Mouse (Mus musculus) midbrain, embryonic 16.5 days (tissue): ENCODE measurements at regions not wholly inside any gene's neighbourhood (a gene's known extent, or its start where the extent isn't known, plus 50 kb on each side); places are given as distances from the start of the nearest gene placed in this dataset.
A peak's percentile ranks its signal among the peaks of the same experiment; 100 is the strongest.

ENCODE experiments used
- ATAC-seq: fragments of 200-750 bp; cut with Nextera tagmentation; 2 replicates; pipeline ENCODE4 v1.8.0; 2017; ENCODE audit warnings: moderate TSS enrichment
- H3K27ac ChIP-seq: fragments of 300-500 bp; sonication (generic); 2 replicates; pipeline ENCODE4 v1.5.1; 2014; ENCODE audit warnings: mild to moderate bottlenecking, low read length, mixed read lengths
- H3K27me3 ChIP-seq: fragments of 300-500 bp; sonication (generic); 2 replicates; pipeline ENCODE4 v1.6.1; 2014; ENCODE audit warnings: low read depth, low read length, mixed read lengths; ENCODE audit not compliant: control insufficient read depth, insufficient read depth
- H3K36me3 ChIP-seq: fragments of 300-500 bp; sonication (generic); 2 replicates; pipeline ENCODE4 v1.6.1; 2014; ENCODE audit warnings: mild to moderate bottlenecking, low read length, moderate library complexity, mixed read lengths; ENCODE audit not compliant: control insufficient read depth, insufficient read depth
- H3K4me1 ChIP-seq: fragments of 300-500 bp; sonication (generic); 2 replicates; pipeline ENCODE4 v1.6.1; 2014; ENCODE audit warnings: mild to moderate bottlenecking, low read length, mixed read lengths; ENCODE audit not compliant: control insufficient read depth, insufficient read depth
- H3K4me2 ChIP-seq: fragments of 300-500 bp; sonication (generic); 2 replicates; pipeline ENCODE4 v1.6.1; 2014; ENCODE audit warnings: mild to moderate bottlenecking, low read length, mixed read lengths
- H3K4me3 ChIP-seq: fragments of 300-500 bp; sonication (generic); 2 replicates; pipeline ENCODE4 v1.5.1; 2014; ENCODE audit warnings: low read depth, mild to moderate bottlenecking, low read length, moderate library complexity, mixed read lengths
- H3K9ac ChIP-seq: fragments of 300-500 bp; sonication (generic); 2 replicates; pipeline ENCODE4 v1.6.1; 2014; ENCODE audit warnings: low read depth, low read length, mixed read lengths
- H3K9me3 ChIP-seq: fragments of 300-500 bp; sonication (generic); replicated peaks from 2 replicates; pipeline ENCODE4 v1.6.1; 2014; ENCODE audit warnings: mild to moderate bottlenecking, low read length, mixed read lengths; ENCODE audit not compliant: control insufficient read depth, poor library complexity, severe bottlenecking
- WGBS: fragments of 180-500 bp; shearing (Covaris S2); extraction: QIAGEN DNeasy Blood & Tissue Kit; methylation state at CpG from one replicate; pipeline ENCODE4 v1.1.7; 2014; 5-methylcytosine and 5-hydroxymethylcytosine counted together

DNA sequence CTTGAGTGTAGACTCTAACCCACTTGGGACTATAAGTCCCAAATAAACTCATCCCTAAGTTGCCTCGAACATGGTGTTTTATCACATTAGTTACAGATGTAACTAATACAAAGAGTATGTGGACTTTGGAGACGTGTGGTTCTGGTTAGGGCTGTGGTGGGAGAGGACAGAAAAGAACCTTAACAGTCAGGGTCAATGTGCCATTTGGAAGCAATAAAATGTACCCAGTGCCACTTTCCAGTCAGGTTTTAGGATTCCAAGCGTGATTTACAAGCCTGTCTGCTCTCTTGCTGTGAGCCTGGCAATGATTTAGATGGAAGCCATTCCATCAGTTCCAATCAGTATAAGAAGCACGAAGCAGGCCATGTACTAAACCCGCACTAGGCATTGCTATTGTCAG lies 65.2 kb upstream of the D16Ertd472e start:
- H3K36me3 ChIP-seq, result no peaks in the 10 kb centered on the region
- no peak overlapping the region for H3K4me2 ChIP-seq
- no peaks in the 10 kb centered on the region for H3K9me3 ChIP-seq
- H3K27me3 ChIP-seq, result no peaks in the 10 kb centered on the region
- no peaks in the 10 kb centered on the region for H3K4me1 ChIP-seq
- H3K9ac ChIP-seq, result no peak overlapping the region
- 83% methylated on average over 5 of the region's 5 CpGs for WGBS
- ATAC-seq, result no peak
- H3K27ac ChIP-seq, result no peak overlapping the region
- no peak overlapping the region for H3K4me3 ChIP-seq

DNA sequence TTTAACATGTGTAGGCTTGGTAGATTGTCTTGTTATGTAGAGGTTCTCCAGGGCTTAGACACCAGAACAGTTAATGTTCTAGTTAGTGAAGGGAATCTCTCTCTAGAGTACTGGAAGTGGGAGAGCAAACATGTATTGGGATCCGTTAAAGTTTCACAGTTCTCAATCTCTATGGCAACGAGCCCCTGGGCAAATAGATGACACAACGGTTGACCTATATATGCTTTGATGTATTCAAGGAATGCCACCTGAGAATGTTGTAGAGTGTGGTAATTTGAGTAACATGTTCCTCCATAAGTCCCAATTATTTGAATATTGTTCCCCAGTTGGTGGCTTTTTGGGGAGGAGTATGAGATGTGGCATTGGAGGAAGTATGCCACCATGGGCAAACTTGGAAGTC lies 64.7 kb upstream of the D16Ertd472e start:
- Histone ChIP-seq H3K4me1 (no peaks in the 10 kb centered on the region), H3K36me3 (no peaks in the 10 kb centered on the region), H3K27ac (no peak overlapping the region), H3K9me3 (no peaks in the 10 kb centered on the region), H3K27me3 (no peaks in the 10 kb centered on the region), H3K4me2 (no peak overlapping the region), H3K9ac (no peak overlapping the region), H3K4me3 (no peak overlapping the region)
- ATAC-seq, result no peak
- WGBS, result 84% methylated on average over 3 of the region's 3 CpGs

DNA sequence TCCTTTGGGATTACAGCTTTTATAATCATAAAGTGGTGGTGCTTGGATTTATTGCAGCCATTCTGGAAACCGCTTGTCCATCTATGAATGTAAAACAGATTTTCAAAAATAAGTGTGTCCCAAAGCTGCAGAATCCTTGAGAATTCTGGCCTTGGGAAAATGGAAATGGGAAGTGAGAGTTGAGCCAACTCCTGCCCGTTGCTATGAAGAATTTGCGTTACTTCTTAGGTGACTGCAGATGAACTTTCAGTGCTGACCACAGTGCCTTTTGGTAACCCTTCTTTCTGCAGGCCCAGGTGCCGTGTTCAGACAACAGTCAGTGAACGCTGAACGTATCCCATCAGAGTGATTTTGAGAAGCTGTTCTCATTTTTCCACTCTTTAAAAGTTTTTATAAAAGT lies 60.9 kb upstream of the D16Ertd472e start:
- WGBS, result 90% methylated on average over 6 of the region's 6 CpGs
- no peak for ATAC-seq

DNA sequence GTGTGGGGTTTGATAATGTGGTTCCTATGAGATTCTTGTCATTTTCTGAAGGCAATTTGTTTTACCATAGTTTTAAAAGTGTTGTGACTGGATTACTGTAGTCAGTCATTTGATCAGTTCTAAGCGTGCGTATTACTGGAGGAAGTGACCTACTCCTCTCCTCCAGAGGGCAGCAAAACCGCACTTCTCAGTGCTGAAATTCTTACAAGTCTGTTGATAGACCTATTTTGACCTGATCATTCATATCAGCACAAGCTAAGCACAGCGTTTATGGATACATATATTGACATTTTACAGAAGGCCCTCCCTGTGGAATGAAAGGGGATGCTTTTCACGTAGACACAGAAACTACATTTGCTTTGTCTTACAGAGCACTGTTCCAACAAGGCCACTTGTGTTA lies 60.5 kb upstream of the D16Ertd472e start:
- Histone ChIP-seq H3K27ac (no peak overlapping the region), H3K9ac (no peak overlapping the region), H3K4me1 (no peaks in the 10 kb centered on the region), H3K4me3 (no peak overlapping the region), H3K9me3 (no peaks in the 10 kb centered on the region), H3K27me3 (no peaks in the 10 kb centered on the region), H3K4me2 (no peak overlapping the region), H3K36me3 (no peaks in the 10 kb centered on the region)
- ATAC-seq, result peak; percentile 73
- WGBS, result 43% methylated on average over 5 of the region's 5 CpGs

More for the DNA sequence above, 60.9 kb upstream of the D16Ertd472e start:
- Histone ChIP-seq H3K9me3 (no peaks in the 10 kb centered on the region), H3K27me3 (no peaks in the 10 kb centered on the region), H3K4me3 (no peak overlapping the region), H3K9ac (no peak overlapping the region), H3K4me2 (no peak overlapping the region), H3K36me3 (no peaks in the 10 kb centered on the region), H3K4me1 (no peaks in the 10 kb centered on the region), H3K27ac (no peak overlapping the region)

DNA sequence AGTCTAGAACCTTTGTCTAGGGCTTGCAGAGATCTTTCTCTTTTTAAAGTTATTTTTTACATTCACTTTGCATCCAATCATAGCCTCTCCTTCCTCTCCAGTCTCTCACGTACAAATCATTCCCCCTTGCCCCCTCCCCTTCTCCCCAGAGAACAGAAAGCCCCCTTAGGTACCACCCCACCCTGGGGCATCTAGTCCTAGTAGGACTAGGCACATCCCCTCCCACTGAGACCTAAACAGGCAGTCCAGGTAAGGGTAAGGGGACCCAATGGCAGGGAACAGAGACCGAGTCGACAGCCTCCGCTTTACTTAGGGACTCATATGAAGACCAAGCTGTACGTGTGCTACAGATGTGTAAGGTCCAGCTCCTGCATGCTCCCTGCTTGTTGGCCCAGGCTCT lies 59.3 kb upstream of the D16Ertd472e start:
- H3K4me2 ChIP-seq, result no peak overlapping the region
- no peaks in the 10 kb centered on the region for H3K4me1 ChIP-seq
- no peak; the same call in 1 of the 2 replicates for ATAC-seq
- WGBS, result 90% methylated on average over 5 of the region's 5 CpGs
- H3K9me3 ChIP-seq, result no peaks in the 10 kb centered on the region
- no peaks in the 10 kb centered on the region for H3K27me3 ChIP-seq
- H3K9ac ChIP-seq, result no peak overlapping the region
- H3K4me3 ChIP-seq, result no peak overlapping the region
- no peaks in the 10 kb centered on the region for H3K36me3 ChIP-seq
- no peak overlapping the region for H3K27ac ChIP-seq

GRCm38 (mm10) chr16:78635257-78635656 lies 58.7 kb upstream of the D16Ertd472e start:
- ATAC-seq, result peak; percentile 75
- H3K36me3 ChIP-seq, result no peaks in the 10 kb centered on the region
- no peak overlapping the region for H3K9ac ChIP-seq
- H3K4me3 ChIP-seq, result no peak overlapping the region
- WGBS, result 25% methylated on average over 8 of the region's 8 CpGs
- no peaks in the 10 kb centered on the region for H3K27me3 ChIP-seq
- H3K4me2 ChIP-seq, result no peak overlapping the region
- H3K4me1 ChIP-seq, result no peaks in the 10 kb centered on the region
- no peak overlapping the region for H3K27ac ChIP-seq
- no peaks in the 10 kb centered on the region for H3K9me3 ChIP-seq

GRCm38 (mm10) chr16:78631797-78632196 lies 55.3 kb upstream of the D16Ertd472e start:
- Histone ChIP-seq H3K27me3 (no peaks in the 10 kb centered on the region), H3K27ac (no peak overlapping the region), H3K36me3 (no peaks in the 10 kb centered on the region), H3K9me3 (no peaks in the 10 kb centered on the region), H3K4me3 (no peak overlapping the region), H3K9ac (no peak overlapping the region), H3K4me1 (no peaks in the 10 kb centered on the region), H3K4me2 (no peak overlapping the region)
- ATAC-seq, result no peak
- 88% methylated on average over 5 of the region's 5 CpGs for WGBS

DNA sequence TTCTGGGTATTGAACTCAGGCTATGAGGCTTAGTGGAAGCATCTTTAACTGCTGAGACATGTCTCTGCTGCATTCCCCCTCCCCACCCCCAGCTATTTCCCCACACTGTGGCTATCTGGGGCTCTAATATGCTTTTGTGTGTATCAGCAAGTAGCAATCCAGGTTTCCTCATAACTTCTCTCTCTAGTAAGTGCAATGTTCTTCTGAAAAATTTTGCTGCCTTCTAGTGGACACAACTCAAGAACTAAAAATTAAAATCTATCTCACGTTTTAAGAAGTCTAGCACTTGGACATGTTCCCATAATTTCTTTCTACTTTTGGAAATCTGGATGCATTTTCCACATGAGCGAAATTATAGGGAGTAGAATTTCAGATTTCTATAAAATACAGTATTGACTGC lies 50.3 kb upstream of the D16Ertd472e start:
- WGBS, result 79% methylated on average over 2 of the region's 2 CpGs
- Histone ChIP-seq H3K9ac (no peak overlapping the region), H3K9me3 (no peaks in the 10 kb centered on the region), H3K4me2 (no peak overlapping the region), H3K36me3 (no peaks in the 10 kb centered on the region), H3K4me3 (no peak overlapping the region), H3K27me3 (no peaks in the 10 kb centered on the region), H3K4me1 (no peaks in the 10 kb centered on the region), H3K27ac (no peak overlapping the region)
- no peak for ATAC-seq
